Mouse (Mus musculus): Measurements from ENCODE around the gene Slc25a15.

DNA sequence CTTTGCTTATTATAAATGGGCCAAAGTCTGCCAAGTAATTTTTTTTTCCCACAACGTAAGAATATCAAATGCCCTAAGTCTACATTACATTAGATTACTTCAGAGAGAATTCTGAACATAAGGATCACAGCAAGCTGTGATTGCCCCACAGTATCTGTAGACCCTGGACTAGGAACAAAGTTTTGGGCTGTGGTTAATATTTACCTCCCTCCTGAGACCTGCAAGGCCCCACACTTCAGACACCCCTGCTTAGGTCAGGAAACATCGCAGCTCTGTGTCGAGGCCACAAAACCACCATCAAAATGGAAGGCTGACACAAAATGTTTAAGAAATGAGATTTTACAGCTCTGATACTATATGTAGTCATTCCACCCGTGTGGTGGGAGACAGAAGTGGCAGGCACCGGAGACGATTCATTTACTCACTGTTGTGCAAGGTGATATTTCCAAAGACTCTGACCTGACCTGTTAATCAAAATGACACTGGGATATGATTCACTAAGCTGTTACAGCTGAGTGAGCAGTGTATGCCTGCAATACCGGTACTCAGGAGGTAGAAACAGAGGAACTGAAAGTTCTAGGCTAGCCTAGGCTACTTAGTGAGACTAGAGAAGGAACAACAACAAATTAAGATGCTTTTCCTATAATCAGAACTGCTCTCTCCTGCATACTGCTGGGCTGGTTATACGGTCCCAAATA is 7.5 kb downstream of the Slc25a15 start:
- TF ChIP-seq GATA1 (IDR thresholded peaks at IDR 0.05; ENCODE audit: borderline replicate concordance, low read length) = no peak
- TF ChIP-seq TAL1 (conservative IDR thresholded peaks at IDR 0.05; ENCODE audit: low read depth, low read length) = no peak

Measured in G1E (cell line).